Mouse (Mus musculus) adrenal gland, postnatal 10 days (tissue): Measurements from ENCODE around the gene Chrdl2. TPM values are rescaled to one million over a fixed set of nuclear protein-coding genes. Genes with fewer than 3 reads are reported as not detected.
"Not testable (repeated sequence)": the region's sequence is repeated elsewhere in the genome, so short reads cannot be mapped to it uniquely, and the experiment has no call there.

Source experiments
- DNase-seq: peaks from one replicate; pipeline ENCODE4 v3.0.0; 2021; ENCODE audit warnings: mixed read lengths
- total RNA-seq, 2 experiments: library from RNA; stranded (reverse); gene quantifications; 2 replicates each; pipeline ENCODE4 v1.2.3; 2021

Chrdl2 gene
- total RNA-seq, 2 experiments from 2014 or later = not detected

DNA sequence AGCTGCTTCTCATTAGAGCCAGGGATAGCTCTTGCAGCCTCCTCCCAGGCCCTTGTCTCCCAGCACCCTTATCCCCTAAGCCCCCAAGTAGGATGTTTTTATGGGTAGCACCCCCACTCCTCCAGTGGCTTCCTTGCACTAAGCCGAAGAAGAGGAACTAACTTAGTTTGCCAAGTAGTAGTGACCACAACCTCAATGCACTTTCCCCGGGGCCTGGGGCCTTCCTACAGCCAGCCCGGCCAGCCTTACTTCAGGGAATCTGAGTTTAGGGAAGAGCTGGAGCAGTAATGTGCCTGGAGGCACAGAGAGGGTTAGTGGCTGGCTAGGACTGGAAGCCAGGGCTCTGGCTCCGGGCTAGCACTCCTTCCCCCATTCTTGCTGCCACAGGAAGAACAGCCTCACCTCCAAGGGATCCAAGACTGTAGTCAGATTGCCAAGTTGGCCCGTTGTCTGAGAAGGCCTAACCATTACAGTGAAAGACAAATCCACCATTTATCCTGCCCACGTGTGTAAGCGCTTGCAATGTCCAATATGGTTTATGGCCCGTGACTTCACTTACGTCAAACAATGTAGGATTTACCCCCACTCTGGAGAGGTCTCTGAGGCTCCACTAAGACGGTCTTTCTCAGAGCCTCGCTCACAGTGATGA lies 29.0 kb downstream of the Chrdl2 start:
- no peak for DNase-seq

DNA sequence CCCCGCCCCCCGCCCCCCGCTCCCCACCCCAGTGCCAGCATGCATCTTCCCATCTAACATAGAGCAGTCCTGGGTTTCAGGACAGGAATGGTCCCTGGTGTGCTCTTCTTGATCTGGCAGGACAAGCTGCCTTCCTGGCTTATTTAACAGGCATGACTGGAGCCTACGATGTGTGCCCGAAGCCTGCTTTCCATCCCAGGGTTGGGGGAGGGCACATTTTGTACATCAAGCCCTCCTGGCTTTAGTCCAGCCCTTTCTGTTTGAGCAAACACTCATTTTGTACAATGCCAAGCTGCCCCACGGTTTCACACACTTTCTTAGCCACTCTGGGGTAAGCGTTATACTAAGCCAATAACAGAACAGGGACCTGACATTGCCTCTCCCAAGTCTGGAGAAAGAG lies 30.1 kb downstream of the Chrdl2 start:
- no peak for DNase-seq

DNA sequence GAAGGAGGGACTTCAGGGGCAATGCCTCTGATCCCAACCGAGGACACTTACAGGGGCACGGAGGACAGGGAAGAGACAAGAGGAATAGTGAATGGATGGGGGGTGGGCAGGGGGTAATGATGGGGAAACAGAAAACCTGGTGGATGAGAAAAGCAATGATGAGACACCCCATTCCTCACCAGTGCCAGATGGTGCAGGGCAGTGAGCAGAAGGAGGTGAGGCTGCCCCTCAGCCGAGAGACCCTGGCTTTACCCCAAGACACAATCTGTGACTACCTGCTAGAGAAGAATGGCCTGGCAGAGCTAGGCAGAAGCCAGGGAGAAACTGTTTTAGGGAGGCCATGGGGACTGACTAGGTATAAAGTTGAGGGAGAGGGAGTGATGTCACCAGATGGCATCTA lies 30.5 kb downstream of the Chrdl2 start:
- DNase-seq = no peak

DNA sequence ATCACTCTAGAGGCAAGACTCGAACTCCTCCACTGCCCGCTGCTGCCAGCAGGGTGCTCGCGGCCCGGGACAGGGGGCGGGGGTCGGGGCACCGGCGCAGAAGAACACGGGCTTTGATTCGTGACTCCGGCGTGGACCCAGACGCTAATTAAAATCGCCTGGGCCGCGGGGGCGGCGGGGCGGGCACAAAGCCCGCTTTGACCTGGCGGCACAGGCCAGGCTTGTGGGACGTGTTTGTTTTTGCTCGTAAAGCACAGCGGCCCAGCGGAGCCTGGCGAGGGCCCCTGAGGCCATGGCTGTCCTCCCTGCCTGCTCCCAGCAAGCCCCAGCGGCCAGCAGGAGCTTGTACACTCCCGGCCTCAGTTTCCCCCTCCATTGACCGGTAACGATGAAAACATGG lies 36.1 kb downstream of the Chrdl2 start:
- DNase-seq = no peak

DNA sequence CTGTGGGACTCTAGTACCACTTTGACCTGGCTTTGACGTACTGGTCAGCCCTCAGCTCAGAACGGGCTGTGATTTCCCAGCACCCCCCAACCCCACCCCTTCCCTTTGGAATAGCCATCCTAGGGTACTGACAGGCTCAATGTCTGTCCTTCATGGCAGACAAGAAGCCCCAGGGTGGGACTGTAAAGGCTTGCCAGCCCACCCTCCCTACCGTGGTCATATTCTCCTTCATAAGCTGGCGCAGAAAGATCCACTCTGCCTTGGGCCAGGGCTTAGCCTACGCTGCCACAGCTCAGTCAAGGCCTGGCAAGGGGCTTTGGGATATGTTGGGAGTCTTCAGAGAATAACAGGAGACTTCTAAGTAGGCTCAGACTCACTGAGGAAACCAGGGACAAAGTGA lies 37.1 kb downstream of the Chrdl2 start:
- DNase-seq = no peak

DNA sequence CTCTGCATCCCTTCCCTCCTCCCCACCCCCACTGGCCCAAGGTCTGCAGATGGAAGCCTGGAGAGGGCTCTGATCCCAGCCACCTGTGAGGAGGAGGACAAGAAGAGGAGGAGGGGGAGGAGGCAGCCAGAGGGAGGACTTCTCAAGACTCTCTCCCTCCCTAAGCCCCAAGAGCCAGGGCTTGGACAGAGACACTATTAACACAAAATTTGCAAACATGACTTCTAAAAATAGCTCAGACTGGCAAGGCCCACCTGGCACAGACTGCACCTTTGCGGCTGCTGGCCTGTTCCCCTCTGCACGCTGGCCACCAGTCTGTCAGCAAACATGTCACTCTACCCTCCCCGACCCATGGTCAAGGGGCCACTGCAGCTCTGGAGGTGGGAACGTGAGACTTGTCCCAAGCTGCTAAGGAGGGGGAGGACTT lies 37.6 kb downstream of the Chrdl2 start:
- DNase-seq = peak; percentile 44

DNA sequence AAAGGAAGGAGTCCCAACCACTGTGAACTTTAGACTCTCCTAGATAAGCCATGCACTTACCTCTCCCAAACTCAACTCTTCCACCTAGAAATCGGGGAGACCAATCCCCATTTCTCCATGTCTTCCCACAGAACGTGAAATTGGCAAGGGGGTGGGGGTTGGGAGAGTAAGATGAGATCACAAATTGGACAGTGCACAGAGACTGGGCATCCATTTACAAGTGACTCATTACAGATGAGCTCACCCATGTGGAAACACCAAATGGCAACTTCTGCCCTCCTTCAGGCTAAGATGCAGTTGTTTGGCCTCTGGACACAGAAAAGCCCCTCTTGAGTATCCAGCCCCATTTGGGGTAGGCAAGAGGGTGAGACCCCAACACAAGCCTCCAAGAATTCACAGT lies 40.5 kb downstream of the Chrdl2 start:
- DNase-seq = peak; percentile 43

DNA sequence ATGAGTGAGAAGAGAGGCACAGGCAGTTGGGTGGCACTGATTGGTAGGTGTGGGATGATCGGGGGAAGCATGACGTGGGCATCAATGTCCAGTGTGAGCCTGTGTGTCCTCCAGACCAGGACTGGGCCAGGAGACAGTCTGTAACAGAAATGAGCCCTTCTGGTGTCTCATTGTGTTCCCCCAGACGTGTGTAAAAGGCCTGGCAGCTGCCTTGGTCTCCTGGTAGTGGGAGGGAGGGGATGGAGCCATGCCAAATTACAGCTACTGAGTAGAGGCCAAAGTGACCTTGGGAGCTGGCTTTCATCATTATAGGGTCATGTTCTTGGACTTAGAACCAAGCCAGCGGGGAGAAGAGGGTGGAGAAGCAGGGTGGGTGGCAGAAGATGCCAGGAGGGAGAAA lies 45.9 kb downstream of the Chrdl2 start:
- DNase-seq = peak; percentile 70

DNA sequence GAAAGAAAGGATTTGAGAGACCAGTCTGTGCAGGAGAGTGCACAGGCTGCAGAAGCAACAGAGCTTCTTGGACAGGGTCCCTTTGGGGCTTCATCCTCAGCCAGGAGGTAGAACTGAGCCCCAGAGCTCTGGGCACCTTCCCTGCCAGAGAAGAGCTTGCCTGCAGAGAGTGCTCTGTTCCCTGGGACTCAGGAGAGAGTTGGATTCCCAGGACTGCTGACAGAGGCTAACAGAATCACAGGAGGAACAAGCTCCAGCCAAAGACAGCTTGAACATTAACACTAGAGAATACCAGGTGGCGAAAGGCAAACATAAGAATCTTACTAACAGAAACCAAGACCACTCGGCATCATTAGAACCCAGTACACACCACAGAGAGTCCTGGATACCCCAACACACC lies 47.0 kb downstream of the Chrdl2 start:
- DNase-seq = not testable (repeated sequence)

DNA sequence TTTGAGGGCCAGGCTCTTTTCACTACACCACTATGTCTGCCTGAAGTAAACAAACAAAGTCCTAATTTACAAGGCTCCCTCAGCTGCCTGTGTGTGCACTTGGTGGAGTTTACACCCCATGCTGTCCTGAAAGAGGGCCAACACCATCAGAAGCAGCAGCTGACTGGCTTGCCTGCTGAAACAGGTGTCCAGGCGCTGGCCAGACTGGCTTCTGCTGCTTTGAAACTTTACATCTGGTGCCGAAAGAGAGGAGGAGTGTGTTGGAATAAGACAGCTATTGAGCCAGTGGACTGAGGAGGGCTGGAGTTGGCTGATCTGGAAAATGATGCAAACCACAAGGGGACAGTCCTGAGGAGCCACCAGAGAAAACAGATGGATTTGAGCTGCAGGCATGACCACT lies 68.0 kb downstream of the Chrdl2 start:
- DNase-seq = no peak

DNA sequence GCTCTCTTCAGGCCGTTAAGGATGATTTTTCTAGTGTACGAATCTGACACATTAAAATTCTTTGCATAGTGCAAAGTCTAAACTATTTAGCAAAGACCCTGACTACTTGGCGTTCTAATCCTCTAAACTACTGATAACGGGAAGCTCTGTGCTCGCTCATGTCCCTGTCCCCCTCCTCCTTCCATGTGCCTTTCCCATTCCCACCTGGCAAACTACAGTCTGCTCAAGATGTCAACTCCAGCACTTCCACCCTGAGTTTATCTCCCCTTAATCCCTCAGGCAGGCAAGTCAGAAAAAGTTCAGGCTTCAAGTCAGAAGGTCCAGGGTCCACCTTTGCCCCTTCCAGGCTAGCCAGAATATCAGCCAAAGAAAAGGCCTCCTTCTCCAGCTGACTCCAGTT lies 70.3 kb downstream of the Chrdl2 start:
- no peak for DNase-seq

DNA sequence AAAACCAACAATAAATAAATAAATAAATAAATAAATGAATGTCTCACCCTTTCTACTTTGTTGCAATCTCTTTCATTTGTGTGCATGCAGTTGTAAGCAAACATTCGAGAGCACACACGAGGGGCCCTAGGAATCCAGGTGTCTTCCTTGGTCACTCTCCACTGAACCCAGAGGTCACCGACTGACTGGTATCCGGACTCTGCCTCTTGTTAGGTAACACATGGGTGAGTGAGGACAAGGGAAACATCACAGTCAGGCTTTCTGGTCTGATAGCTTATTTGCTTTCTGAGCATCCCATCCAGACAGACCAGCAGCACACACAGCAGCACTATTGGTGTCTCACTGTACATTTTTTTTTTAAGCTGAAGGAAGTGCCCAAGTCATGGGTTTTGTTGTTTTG lies 71.1 kb downstream of the Chrdl2 start:
- DNase-seq = no peak

DNA sequence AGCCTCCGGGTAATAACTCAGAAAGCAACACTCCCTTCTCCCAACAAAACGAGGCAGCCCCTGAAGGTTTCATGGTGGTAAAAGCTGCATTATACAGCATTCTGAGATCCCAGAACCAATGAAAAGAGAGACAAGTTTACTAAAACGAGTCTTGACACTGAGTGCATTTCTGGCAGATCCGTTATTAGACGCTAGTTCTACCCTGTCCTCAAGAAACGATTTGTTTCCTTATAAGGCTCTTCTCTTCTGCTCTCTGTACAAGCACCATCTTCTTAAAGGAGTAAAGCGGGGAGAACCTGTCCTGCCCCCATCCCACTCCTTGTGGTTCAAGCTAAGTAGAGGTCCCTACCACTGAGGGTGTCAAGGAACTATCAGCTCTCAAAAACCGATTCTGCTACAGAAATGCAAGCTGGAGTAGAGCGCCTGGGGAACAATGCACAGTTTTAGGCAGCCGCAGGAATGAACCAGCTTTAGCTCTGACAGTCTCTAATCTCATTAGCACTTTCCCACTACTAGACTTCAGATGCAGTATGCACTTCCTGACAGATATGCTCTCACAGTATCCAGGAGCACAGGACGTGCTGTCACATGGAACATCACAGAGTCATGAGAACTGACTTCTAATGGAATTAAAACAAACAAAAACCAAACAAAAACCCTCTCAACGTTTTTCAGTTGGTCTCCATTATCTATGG lies 74.3 kb downstream of the Chrdl2 start:
- DNase-seq = no peak

DNA sequence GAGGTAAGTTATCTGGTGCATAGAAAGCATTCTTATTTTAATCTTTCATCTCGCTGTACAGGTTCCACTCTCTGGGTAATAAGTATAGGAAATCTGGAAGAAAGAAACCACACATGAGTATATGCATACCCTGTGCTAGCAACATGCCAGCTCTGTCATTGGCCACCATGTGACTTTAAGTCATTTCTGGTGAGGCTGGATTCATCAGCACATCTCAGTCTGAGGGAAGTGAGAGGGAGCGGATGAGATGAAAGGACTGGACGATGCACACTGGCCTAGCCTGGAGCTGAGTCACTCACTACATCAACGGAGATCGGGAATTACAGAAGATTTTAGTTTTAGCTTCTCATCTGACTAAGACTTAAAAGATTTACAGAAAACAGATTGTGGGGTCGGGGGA lies 76.9 kb downstream of the Chrdl2 start:
- no peak for DNase-seq

DNA sequence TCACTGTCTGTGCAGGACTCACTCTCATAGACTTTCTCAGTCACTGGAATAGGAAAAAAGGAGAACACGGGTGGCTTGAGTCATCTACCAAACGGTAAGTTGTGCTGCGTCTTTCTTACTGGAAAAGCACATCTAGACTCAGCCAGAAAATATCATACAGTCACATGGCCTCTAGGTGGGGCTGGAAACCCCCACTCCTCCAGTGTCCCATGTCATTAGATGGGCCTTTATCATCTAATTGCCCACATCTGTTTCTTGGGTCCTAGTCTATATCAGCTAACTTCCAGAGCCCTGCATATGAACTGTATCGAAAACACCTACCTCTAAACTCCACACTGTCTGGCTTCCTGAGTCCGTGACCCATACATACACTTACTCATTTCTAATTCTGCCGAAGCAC lies 77.8 kb downstream of the Chrdl2 start:
- no peak for DNase-seq

Other genes with a start within 250 kb of the Chrdl2 start
- gene Olfr521, start 242.7 kb upstream of the Chrdl2 start, total RNA-seq = not detected
- gene Neu3, start 177.8 kb upstream of the Chrdl2 start, total RNA-seq = 1 to 10 TPM; 3.0 to 3.7 TPM
- gene Xrra1, start 147.1 kb upstream of the Chrdl2 start, total RNA-seq = 1 to 10 TPM; 2.5 to 2.6 TPM
- gene Spcs2, start 142.7 kb upstream of the Chrdl2 start, total RNA-seq = 100 to 1,000 TPM; 118 to 135 TPM
- 10 to 100 TPM; 15.3 to 17.8 TPM for gene Rnf169, start 25.7 kb upstream of the Chrdl2 start, total RNA-seq
- gene Pold3, start 115.4 kb downstream of the Chrdl2 start, total RNA-seq = 10 to 100 TPM; 21.7 to 33.0 TPM
- 1 to 10 TPM; 7.5 TPM for gene Lipt2, start 153.1 kb downstream of the Chrdl2 start, total RNA-seq
- 1 to 10 TPM; 1.1 to 2.2 TPM for gene Kcne3, start 170.3 kb downstream of the Chrdl2 start, total RNA-seq
- 10 to 100 TPM in 1 of 2 experiments, 1 to 10 TPM in 1; 8.5 to 12.8 TPM for gene Pgm2l1, start 221.2 kb downstream of the Chrdl2 start, total RNA-seq